Mouse (Mus musculus) neural tube, embryonic 11.5 days (tissue): ENCODE results near the gene Jaml. TPM values are rescaled to one million over a fixed set of nuclear protein-coding genes. Genes with fewer than 3 reads are reported as not detected.
"Not testable (repeated sequence)": the region's sequence is repeated elsewhere in the genome, so short reads cannot be mapped to it uniquely, and the experiment has no call there.

Experiments
- ATAC-seq: fragments of 200-750 bp; cut with Nextera tagmentation; 2 replicates; pipeline ENCODE4 v1.8.0; 2017; ENCODE audit warnings: moderate number of reproducible peaks, mild to moderate bottlenecking, moderate TSS enrichment, moderate library complexity; ENCODE audit not compliant: insufficient read depth, low FRiP score, low TSS enrichment
- DNase-seq: peaks from one replicate; pipeline ENCODE4 v3.0.0-alpha.2; 2015; ENCODE audit warnings: low spot score
- H3K27ac ChIP-seq: fragments of 300-500 bp; sonication (generic); 2 replicates; pipeline ENCODE4 v1.5.1; 2014; ENCODE audit warnings: low read depth, mild to moderate bottlenecking, low read length
- H3K27me3 ChIP-seq: fragments of 300-500 bp; sonication (generic); 2 replicates; pipeline ENCODE4 v1.6.1; 2014; ENCODE audit warnings: mild to moderate bottlenecking, low read length, mixed read lengths; ENCODE audit not compliant: control insufficient read depth, insufficient read depth
- H3K36me3 ChIP-seq: fragments of 300-500 bp; sonication (generic); 2 replicates; pipeline ENCODE4 v1.6.1; 2014; ENCODE audit warnings: mild to moderate bottlenecking, low read length, moderate library complexity, mixed read lengths; ENCODE audit not compliant: control insufficient read depth, insufficient read depth
- H3K4me1 ChIP-seq: fragments of 300-500 bp; sonication (generic); 2 replicates; pipeline ENCODE4 v1.6.1; 2014; ENCODE audit warnings: low read length, mixed read lengths; ENCODE audit not compliant: control insufficient read depth, insufficient read depth
- H3K4me2 ChIP-seq: fragments of 300-500 bp; sonication (generic); 2 replicates; pipeline ENCODE4 v1.6.1; 2014; ENCODE audit warnings: low read depth, mild to moderate bottlenecking, moderate library complexity
- H3K4me3 ChIP-seq: fragments of 300-500 bp; sonication (generic); 2 replicates; pipeline ENCODE4 v1.5.1; 2014; ENCODE audit warnings: low read depth, low read length
- H3K9ac ChIP-seq: fragments of 300-500 bp; sonication (generic); 2 replicates; pipeline ENCODE4 v1.6.1; 2014; ENCODE audit warnings: mild to moderate bottlenecking, low read length
- H3K9me3 ChIP-seq: fragments of 300-500 bp; sonication (generic); 2 replicates; pipeline ENCODE4 v1.6.1; 2016; ENCODE audit warnings: low read length; ENCODE audit not compliant: control insufficient read depth
- WGBS: fragments of 180-500 bp; shearing (Covaris S2); extraction: QIAGEN DNeasy Blood & Tissue Kit; methylation state at CpG from one replicate; pipeline ENCODE4 v1.1.7; 2014; 5-methylcytosine and 5-hydroxymethylcytosine counted together
- polyA plus RNA-seq: library from polyadenylated mRNA; unstranded; fragments of >200 nt; fragmentation: Nextera tagmentation; extraction: Ambion mirVana; gene quantifications from 2 replicates; pipeline ENCODE4 v1.2.1, GENCODE M21; 2014

The Jaml gene
- polyA plus RNA-seq = 0.09 and 0.99 TPM in 2 replicates

- Histone ChIP-seq H3K36me3 (no peaks in the 10 kb centered on the region), H3K27me3 (no peaks in the 10 kb centered on the region), H3K4me1 (no peaks in the 10 kb centered on the region), H3K4me2 (no peak within 1 kb of the TSS), H3K27ac (no peak within 1 kb of the TSS), H3K4me3 (no peak within 1 kb of the TSS), H3K9me3 (no peaks in the 10 kb centered on the region), H3K9ac (no peak within 1 kb of the TSS)
- no peak for DNase-seq
- no peak for ATAC-seq
- WGBS = 87% methylated on average over 5 of the region's 5 CpGs
Measured at GRCm38 (mm10) chr9:45079011-45079410, at the start of gene Jaml. Gene Jaml (plus strand): TSS chr9:45079183.

- no peaks in the 10 kb centered on the region for H3K9me3 ChIP-seq
- no peak overlapping the region for H3K4me3 ChIP-seq
- H3K27me3 ChIP-seq = no peaks in the 10 kb centered on the region
- no peak overlapping the region for H3K9ac ChIP-seq
- DNase-seq (no peak), ATAC-seq (no peak)
- H3K4me1 ChIP-seq = no peaks in the 10 kb centered on the region
- H3K36me3 ChIP-seq = no peaks in the 10 kb centered on the region
- H3K4me2 ChIP-seq = no peak overlapping the region
- H3K27ac ChIP-seq = no peak overlapping the region
- 72% methylated on average over 6 of the region's 6 CpGs for WGBS
Measured at GRCm38 (mm10) chr9:45030341-45030740, 48.6 kb upstream of the Jaml start.

GRCm38 (mm10) chr9:45032261-45032660 lies 46.7 kb upstream of the Jaml start:
- no peaks in the 10 kb centered on the region for H3K36me3 ChIP-seq
- ATAC-seq = no peak
- 77% methylated on average over 2 of the region's 2 CpGs for WGBS

GRCm38 (mm10) chr9:45034526-45034925 lies 44.5 kb upstream of the Jaml start:
- H3K4me3 ChIP-seq = no peak overlapping the region
- no peak overlapping the region for H3K9ac ChIP-seq
- no peaks in the 10 kb centered on the region for H3K36me3 ChIP-seq
- H3K4me2 ChIP-seq = no peak overlapping the region
- no peak overlapping the region for H3K27ac ChIP-seq
- H3K27me3 ChIP-seq = 0 out of 2 replicates have a peak, but pooled peaks cover 2% of the 10 kb centered on the region
- H3K9me3 ChIP-seq = no peaks in the 10 kb centered on the region
- 86% methylated on average over 3 of the region's 3 CpGs for WGBS
- no peak for ATAC-seq
- H3K4me1 ChIP-seq = no peaks in the 10 kb centered on the region
- DNase-seq = no peak

More at GRCm38 (mm10) chr9:45032261-45032660, 46.7 kb upstream of the Jaml start:
- Histone ChIP-seq H3K9ac (no peak overlapping the region), H3K4me3 (no peak overlapping the region), H3K27me3 (no peaks in the 10 kb centered on the region), H3K4me2 (no peak overlapping the region), H3K9me3 (no peaks in the 10 kb centered on the region), H3K4me1 (no peaks in the 10 kb centered on the region), H3K27ac (no peak overlapping the region)
- DNase-seq = no peak

- H3K9ac ChIP-seq, DNase-seq, H3K4me3 ChIP-seq, ATAC-seq, H3K36me3 ChIP-seq, H3K27ac ChIP-seq, H3K4me2 ChIP-seq, H3K4me1 ChIP-seq, H3K9me3 ChIP-seq: not testable (repeated sequence)
- peaks cover 30% of the 10 kb centered on the region for H3K27me3 ChIP-seq
- WGBS = 95% methylated on average over 1 of the region's 1 CpGs
Measured at GRCm38 (mm10) chr9:45037803-45038202, 41.2 kb upstream of the Jaml start.

- H3K27me3 ChIP-seq = peaks cover 43% of the 10 kb centered on the region
- H3K9me3 ChIP-seq = no peaks in the 10 kb centered on the region
- H3K27ac ChIP-seq = no peak within 1 kb of the TSS
- H3K4me2 ChIP-seq = no peak within 1 kb of the TSS
- DNase-seq = no peak
- no peak within 1 kb of the TSS for H3K9ac ChIP-seq
- WGBS = 66% methylated on average over 5 of the region's 5 CpGs
- H3K4me3 ChIP-seq = no peak within 1 kb of the TSS
- H3K36me3 ChIP-seq = no peaks in the 10 kb centered on the region
- ATAC-seq = no peak
- 0 out of 2 replicates have a peak, but pooled peaks cover 4% of the 10 kb centered on the region for H3K4me1 ChIP-seq
Measured at GRCm38 (mm10) chr9:45039499-45039898, 39.5 kb upstream of the Jaml start, which contains the start of gene Mpzl2. Gene Mpzl2 (plus strand): TSS chr9:45039799.

GRCm38 (mm10) chr9:45040066-45040845 lies 38.7 kb upstream of the Jaml start:
- H3K4me1 ChIP-seq = 0 out of 2 replicates have a peak, but pooled peaks cover 4% of the 10 kb centered on the region
- no peaks in the 10 kb centered on the region for H3K36me3 ChIP-seq
- no peak overlapping the region for H3K4me3 ChIP-seq
- H3K27ac ChIP-seq = no peak overlapping the region
- WGBS = 17% methylated on average over 14 of the region's 14 CpGs
- no peak overlapping the region for H3K9ac ChIP-seq
- ATAC-seq (no peak), DNase-seq (no peak)
- no peak overlapping the region for H3K4me2 ChIP-seq
- H3K9me3 ChIP-seq = no peaks in the 10 kb centered on the region
- H3K27me3 ChIP-seq = peaks cover 43% of the 10 kb centered on the region

GRCm38 (mm10) chr9:45041131-45041838 lies 37.7 kb upstream of the Jaml start:
- ATAC-seq (no peak), DNase-seq (peak; percentile 17)
- Histone ChIP-seq H3K27me3 (peaks cover 43% of the 10 kb centered on the region), H3K4me3 (no peak overlapping the region), H3K27ac (no peak overlapping the region), H3K4me1 (0 out of 2 replicates have a peak, but pooled peaks cover 4% of the 10 kb centered on the region), H3K4me2 (no peak overlapping the region), H3K36me3 (no peaks in the 10 kb centered on the region), H3K9ac (no peak overlapping the region), H3K9me3 (no peaks in the 10 kb centered on the region)
- 30% methylated on average over 16 of the region's 17 CpGs for WGBS
